Mouse (Mus musculus) heart, adult 2 months (tissue): ENCODE measurements at regions not wholly inside any gene's neighbourhood (a gene's known extent, or its start where the extent isn't known, plus 50 kb on each side); places are given as distances from the start of the nearest gene placed in this dataset.

Experiments
- CTCF ChIP-seq: fragments of 200-600 bp; IDR thresholded peaks from 2 replicates; pipeline ENCODE4 v1.8.1; 2022; ENCODE audit warnings: antibody characterized with exemption, mild to moderate bottlenecking, moderate library complexity
- EP300 ChIP-seq: fragments of 200-500 bp; IDR thresholded peaks from 2 replicates; pipeline ENCODE4 v1.6.1; 2011; ENCODE audit warnings: low read depth, low read length, control low read depth; ENCODE audit not compliant: insufficient read depth
- POLR2A ChIP-seq: fragments of 200-500 bp; IDR thresholded peaks from 2 replicates; pipeline ENCODE4 v1.6.1; 2011; ENCODE audit warnings: mild to moderate bottlenecking, low read depth, low read length, control low read depth; ENCODE audit not compliant: insufficient read depth

DNA sequence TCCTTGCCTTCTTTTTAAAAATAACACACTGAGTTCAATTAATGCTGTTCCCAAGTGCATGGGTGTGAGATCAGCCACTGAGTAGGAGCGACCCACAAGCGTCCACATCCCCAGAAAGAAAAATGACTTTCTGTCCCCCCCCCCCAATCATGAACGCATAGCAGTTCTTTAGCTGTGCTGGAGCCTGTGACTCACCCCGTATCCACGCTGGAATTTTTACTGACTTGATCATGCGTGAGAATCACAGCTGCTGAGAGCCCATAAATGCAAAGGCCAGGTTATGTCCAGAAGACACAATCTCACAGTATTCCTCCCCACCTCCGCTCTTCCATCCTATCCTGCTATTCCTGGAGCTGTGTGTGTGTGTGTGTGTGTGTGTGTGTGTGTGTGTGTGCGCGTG lies 53.3 kb downstream of the Fos start:
- TF ChIP-seq CTCF (no peak), POLR2A (no peak), EP300 (no peak)
